Mouse (Mus musculus) kidney, adult 2 months (tissue): Measurements from ENCODE around the gene Rtp1.

Source experiments
- CTCF ChIP-seq: fragments of 200-500 bp; conservative IDR thresholded peaks from 2 replicates; pipeline ENCODE4 v1.5.1; 2011; ENCODE audit warnings: low read depth, mild to moderate bottlenecking, control low read depth, low read length, moderate library complexity, mixed read lengths; ENCODE audit not compliant: insufficient read depth, insufficient read length
- POLR2A ChIP-seq: fragments of 200-500 bp; IDR thresholded peaks from one replicate; pipeline ENCODE4 v1.6.1; 2011; ENCODE audit warnings: low read depth, low read length, control low read depth

DNA sequence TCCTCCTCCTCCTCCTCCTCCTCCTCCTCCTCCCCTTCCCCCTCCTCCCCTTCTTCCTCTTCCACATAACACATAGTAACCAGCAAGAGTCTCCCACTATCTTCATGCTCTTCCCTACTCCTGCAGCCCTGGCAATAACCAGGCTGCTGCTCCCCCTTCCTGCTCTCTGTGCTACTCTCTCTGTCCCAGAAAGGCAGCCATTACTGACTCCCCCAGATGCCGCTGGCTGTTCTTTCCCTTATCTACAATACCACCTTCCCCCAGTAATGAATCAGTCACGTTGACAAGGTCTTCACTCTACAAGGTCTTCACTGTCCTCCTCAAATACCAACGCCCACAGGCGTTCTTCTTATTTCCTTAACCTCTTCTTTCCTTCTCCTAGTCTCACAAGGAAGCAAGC is 27.5 kb upstream of the Rtp1 start:
- TF ChIP-seq POLR2A (no peak), CTCF (no peak)
